Mouse (Mus musculus): ENCODE results near the gene Fbxl12.
"Not testable (repeated sequence)": the region's sequence is repeated elsewhere in the genome, so short reads cannot be mapped to it uniquely, and the experiment has no call there.

Fbxl12 gene

DNA sequence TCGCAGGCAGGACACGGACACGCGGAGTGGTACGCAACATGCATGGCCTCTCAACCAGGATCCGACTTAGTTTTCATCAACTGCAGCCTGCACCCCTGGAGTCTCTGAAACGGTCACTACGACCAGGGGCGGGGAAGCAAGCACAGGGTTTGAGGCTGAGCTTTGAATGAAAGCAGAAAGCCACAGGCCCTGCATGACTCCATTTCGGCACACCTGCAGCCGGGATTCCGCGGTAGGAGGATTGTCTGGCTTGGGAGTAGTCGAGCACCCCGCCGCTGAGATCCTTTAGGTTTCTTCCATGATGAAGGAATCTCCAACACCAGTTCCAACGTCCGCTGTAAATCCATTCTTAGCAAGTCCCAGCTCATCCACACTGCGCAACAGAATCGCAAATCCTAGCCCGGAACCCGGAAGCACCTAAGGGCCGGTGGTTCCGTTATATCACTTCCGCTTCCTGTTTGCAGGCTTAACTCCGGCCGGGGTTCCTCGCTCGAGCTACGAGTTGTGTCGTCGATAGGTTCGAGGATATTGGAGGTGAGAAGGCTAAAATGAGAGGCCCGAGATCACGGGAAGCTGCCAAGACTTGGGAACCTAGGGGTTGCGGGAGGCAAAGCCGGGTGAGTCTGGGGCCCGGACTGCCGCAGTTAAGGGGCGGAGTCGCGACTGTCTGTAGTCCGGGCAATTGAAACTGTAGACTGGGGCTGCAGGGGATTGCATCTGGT is at the start of gene Fbxl12:
Gene Fbxl12, minus strand, starts transcription at position 408 of the 722 bp plus-strand sequence.
- DNase-seq (ENCODE audit: low spot score), result peak; percentile 80

GRCm38 (mm10) chr9:20692863-20693262 is 48.3 kb upstream of the Fbxl12 start:
- no peak for DNase-seq (ENCODE audit: low spot score)

DNA sequence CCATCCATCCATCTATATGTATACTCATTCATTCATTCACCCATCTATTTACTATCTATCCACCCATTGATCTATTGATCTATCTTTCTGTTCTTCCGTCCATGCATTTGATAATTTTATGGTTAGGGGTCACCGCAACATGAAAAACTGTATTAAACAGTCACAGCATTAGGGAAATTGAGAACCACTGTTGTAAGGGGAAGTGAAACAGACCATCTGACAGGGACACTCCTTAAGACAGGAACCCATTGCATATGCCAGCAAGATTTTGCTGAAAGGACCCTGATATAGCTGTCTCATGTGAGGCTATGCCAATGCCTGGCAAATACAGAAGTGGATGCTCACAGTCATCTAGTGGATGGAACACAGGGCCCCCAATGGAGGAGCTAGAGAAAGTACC is 45.9 kb upstream of the Fbxl12 start:
- not testable (repeated sequence) for DNase-seq (ENCODE audit: low spot score)

DNA sequence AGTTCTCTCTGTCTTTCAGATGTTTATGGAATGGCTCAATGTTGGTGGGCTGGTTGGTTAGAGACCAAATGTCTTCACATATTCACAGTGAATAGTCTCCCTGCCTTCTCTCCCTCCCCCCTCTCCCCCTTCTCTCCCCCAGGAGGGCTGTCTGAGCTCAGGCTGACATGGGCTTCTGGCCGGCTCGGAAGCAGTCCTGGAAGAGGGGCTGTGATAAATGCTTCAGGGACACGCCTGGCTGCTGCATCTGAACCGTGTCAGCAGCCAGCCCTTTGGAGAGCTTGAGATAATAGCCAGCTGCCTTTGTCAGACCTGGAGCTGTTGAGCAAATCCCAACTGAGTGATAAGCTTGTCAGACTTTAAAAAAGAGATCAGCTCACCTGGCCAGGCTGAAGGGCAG is 45.3 kb upstream of the Fbxl12 start:
- no peak for DNase-seq (ENCODE audit: low spot score)

DNA sequence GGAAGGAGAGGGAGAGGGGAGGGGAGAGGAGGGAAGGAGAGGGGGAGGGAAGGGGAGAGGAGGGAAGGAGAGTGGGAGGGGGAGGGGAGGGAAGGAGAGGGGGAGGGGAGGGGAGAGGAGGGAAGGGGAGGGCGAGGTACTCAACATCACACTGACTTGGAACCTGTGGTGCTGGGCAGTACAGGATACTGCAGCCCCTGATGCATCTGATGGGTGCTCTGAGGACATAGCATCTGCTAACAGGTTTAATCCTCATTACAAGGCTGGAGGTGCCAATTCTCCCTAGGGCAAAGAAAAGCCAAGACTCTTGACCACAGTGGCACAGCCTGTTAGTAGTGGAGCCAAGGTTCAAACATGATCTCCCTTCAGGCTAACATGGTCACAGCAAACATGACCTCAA is 44.8 kb upstream of the Fbxl12 start:
- DNase-seq (ENCODE audit: low spot score), result no peak

GRCm38 (mm10) chr9:20685081-20685861 is 40.7 kb upstream of the Fbxl12 start:
- no peak for DNase-seq (ENCODE audit: low spot score)

DNA sequence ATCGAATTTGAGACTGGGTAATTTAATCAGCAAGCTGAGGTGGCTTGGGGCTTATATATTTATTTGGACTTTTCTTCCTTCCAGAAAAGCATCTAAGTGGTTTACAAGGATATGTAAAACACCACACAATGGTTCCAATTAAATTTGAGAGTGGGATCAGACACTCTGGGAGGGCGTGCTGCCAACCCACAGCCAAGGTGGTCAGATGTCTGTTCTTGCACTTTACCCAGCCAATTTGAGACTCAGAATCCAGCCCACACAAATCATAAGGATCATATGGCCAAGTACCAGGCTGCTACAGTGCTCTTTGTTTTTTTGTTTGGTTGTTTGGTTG is 37.8 kb upstream of the Fbxl12 start:
- DNase-seq (ENCODE audit: low spot score), result no peak

GRCm38 (mm10) chr9:20681546-20682388 is 37.2 kb upstream of the Fbxl12 start:
- no peak for DNase-seq (ENCODE audit: low spot score)

DNA sequence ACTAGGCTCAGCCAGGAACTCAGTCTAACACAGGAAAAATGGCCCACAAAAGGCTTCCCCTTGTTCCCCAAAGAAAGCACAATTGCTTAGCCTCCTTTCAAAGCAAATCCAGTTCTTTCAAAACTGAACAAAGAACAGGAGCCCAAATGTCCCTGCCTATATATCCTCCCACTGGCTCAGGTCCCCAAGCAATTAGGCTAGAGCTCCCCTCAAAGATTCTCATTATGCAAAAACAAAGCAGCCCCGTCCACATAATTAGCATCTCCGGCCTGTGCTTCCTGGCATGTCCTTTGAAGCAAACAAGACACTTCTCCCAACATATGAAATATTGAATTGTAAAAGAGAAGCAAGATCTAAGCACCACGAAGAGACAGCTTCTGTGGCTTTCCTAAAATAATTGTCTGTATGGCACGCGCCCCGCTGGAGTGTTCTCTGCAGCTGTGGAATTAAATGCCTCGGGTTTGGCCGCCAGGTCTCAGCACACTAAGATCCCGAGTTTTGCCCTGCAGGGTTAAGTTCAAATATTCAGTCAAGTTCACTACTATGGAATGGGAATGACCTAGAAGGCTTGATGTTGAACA is 35.9 kb upstream of the Fbxl12 start:
- DNase-seq (ENCODE audit: low spot score), result no peak

- no peak for DNase-seq (ENCODE audit: low spot score)
Observed at GRCm38 (mm10) chr9:20677892-20678291, 33.3 kb upstream of the Fbxl12 start.

DNA sequence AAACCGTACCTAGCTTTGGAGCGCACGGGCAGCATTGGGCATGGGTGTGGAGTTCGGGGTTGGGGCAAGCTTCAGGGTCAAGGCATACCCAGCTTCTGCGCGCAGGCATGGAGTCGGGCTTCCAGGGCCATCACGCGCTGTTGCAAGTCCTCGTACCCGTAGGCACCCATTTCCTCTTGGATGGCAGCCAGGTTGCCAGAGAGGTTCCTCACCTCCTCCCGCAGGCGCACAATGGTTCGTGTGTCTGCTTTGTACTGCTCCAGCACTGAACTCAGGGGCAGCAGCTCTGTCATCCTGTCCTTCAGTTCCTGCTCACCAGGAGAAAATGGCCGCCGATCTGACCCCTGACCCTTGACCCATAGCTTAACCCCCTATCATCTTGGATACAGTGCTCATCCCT is 27.5 kb upstream of the Fbxl12 start:
- no peak for DNase-seq (ENCODE audit: low spot score)

GRCm38 (mm10) chr9:20668065-20668464 is 23.5 kb upstream of the Fbxl12 start:
- DNase-seq (ENCODE audit: low spot score), result no peak

- DNase-seq (ENCODE audit: low spot score), result no peak
Observed at GRCm38 (mm10) chr9:20666510-20667034, 22.0 kb upstream of the Fbxl12 start.

DNA sequence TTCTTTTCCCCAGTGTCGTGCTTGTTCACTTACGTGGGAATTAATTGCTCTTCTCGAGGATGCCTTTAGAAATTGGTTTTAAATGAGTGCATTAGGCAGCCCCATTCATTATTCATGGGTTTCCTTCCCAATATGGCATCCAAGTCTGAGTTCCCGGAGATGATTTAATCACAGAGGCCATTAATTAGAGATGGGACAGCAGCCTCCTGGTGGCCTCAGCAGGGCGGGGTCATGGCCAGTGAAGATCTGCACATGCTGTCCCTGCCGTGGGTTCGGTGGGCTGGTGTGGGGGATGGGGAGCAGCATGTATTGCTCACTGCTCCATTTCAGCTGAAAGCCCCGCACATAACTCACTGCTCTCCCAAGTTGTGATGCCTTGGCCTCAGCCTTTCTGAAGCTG is 21.4 kb upstream of the Fbxl12 start:
- DNase-seq (ENCODE audit: low spot score), result no peak

DNA sequence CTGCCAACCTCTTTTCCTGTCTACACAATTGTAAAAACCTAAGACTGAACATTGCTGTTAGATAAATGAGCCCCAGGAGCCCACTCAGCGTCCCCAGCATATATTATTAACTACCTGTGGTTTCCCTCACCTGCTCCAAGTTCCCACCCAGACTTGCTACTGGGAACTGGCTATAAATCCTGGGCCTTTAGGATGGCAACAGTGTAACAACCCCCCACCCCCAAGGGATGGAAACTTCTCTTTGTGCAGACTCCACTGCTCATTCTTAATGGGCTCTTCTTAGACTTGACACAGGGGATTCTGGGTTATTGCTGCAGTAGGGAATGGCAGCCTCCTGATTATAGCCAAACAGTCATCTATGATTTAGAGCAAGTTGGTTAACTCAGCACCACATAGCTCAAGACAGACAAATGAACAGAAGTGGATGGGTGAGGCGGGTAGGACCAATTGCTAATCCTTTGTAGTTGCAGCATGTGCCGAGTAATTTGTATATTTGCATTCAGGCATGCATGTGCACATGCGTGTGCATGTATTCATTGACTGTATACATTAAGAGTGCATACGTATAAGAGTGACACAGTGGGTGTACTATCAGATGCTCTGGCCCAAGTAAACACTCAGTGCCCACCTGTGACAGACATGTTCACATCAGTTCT is 20.5 kb upstream of the Fbxl12 start:
- peak; percentile 68 for DNase-seq (ENCODE audit: low spot score)

- DNase-seq (ENCODE audit: low spot score), result no peak
Observed at GRCm38 (mm10) chr9:20664366-20664765, 19.8 kb upstream of the Fbxl12 start.

- no peak for DNase-seq (ENCODE audit: low spot score)
Observed at GRCm38 (mm10) chr9:20663956-20664355, 19.4 kb upstream of the Fbxl12 start.

- DNase-seq (ENCODE audit: low spot score), result no peak
Observed at GRCm38 (mm10) chr9:20662874-20663273, 18.3 kb upstream of the Fbxl12 start.

GRCm38 (mm10) chr9:20662325-20662724 is 17.8 kb upstream of the Fbxl12 start:
- no peak for DNase-seq (ENCODE audit: low spot score)

DNA sequence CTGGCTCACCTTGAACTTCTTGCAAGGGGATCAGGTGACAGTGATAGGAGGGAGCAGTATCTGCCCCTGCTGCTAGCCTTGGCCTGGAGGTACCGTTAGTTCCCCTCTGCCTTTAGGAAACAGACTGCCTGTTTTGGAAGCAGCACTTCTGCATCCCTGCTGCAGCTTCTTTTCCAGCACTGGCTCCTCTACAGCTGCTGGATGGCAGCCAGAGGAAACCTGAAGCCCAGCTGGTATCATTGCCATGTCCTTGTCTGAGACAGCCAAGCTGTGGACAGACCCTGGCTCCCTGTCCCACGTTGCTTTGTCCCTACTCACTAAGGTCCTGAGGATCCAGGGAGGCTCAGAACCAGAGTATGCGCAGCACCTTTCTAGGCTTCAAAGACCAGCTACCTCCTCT is 13.0 kb upstream of the Fbxl12 start:
- no peak for DNase-seq (ENCODE audit: low spot score)

- no peak for DNase-seq (ENCODE audit: low spot score)
Observed at GRCm38 (mm10) chr9:20653859-20654258, 9.3 kb upstream of the Fbxl12 start.

- no peak for DNase-seq (ENCODE audit: low spot score)
Observed at GRCm38 (mm10) chr9:20652260-20652658, 7.7 kb upstream of the Fbxl12 start.
